Mouse (Mus musculus): ENCODE results near the gene Col6a5.

The Col6a5 gene

GRCm38 (mm10) chr9:105960533-105960932, at the start of gene Col6a5:
Gene Col6a5 (minus strand): TSS chr9:105960643.
- ATAC-seq (ENCODE audit: low TSS enrichment): no peak

GRCm38 (mm10) chr9:105997955-105998354, 37.5 kb upstream of the Col6a5 start:
- ATAC-seq (ENCODE audit: low TSS enrichment): peak; percentile 67; the same call in 1 of the 2 replicates

GRCm38 (mm10) chr9:105992425-105992824, 32.0 kb upstream of the Col6a5 start:
- peak; percentile 81 for ATAC-seq (ENCODE audit: low TSS enrichment)

GRCm38 (mm10) chr9:105990099-105990498, 29.7 kb upstream of the Col6a5 start:
- no peak for ATAC-seq (ENCODE audit: low TSS enrichment)

- ATAC-seq (ENCODE audit: low TSS enrichment): no peak
Observed at GRCm38 (mm10) chr9:105989468-105989867, 29.0 kb upstream of the Col6a5 start.

- peak; percentile 87 for ATAC-seq (ENCODE audit: low TSS enrichment)
Observed at GRCm38 (mm10) chr9:105988096-105988495, 27.7 kb upstream of the Col6a5 start.

- no peak for ATAC-seq (ENCODE audit: low TSS enrichment)
Observed at GRCm38 (mm10) chr9:105984931-105985519, 24.6 kb upstream of the Col6a5 start.

- no peak for ATAC-seq (ENCODE audit: low TSS enrichment)
Observed at GRCm38 (mm10) chr9:105978479-105978878, 18.0 kb upstream of the Col6a5 start.

GRCm38 (mm10) chr9:105976871-105977270, 16.4 kb upstream of the Col6a5 start:
- no peak for ATAC-seq (ENCODE audit: low TSS enrichment)

- ATAC-seq (ENCODE audit: low TSS enrichment): no peak
Observed at GRCm38 (mm10) chr9:105976314-105976713, 15.9 kb upstream of the Col6a5 start.

- ATAC-seq (ENCODE audit: low TSS enrichment): no peak
Observed at GRCm38 (mm10) chr9:105973736-105974135, 13.3 kb upstream of the Col6a5 start.

GRCm38 (mm10) chr9:105972031-105972430, 11.6 kb upstream of the Col6a5 start:
- no peak for ATAC-seq (ENCODE audit: low TSS enrichment)

- ATAC-seq (ENCODE audit: low TSS enrichment): no peak
Observed at GRCm38 (mm10) chr9:105971351-105971894, 11.0 kb upstream of the Col6a5 start.

- ATAC-seq (ENCODE audit: low TSS enrichment): no peak
Observed at GRCm38 (mm10) chr9:105970901-105971300, 10.5 kb upstream of the Col6a5 start.

- no peak for ATAC-seq (ENCODE audit: low TSS enrichment)
Observed at GRCm38 (mm10) chr9:105967976-105968375, 7.5 kb upstream of the Col6a5 start.

- no peak for ATAC-seq (ENCODE audit: low TSS enrichment)
Observed at GRCm38 (mm10) chr9:105959116-105959515, 1.3 kb downstream of the Col6a5 start.

GRCm38 (mm10) chr9:105949755-105950154, 10.7 kb downstream of the Col6a5 start:
- ATAC-seq (ENCODE audit: low TSS enrichment): peak; percentile 41; the same call in 1 of the 2 replicates

GRCm38 (mm10) chr9:105947577-105947976, 12.9 kb downstream of the Col6a5 start:
- ATAC-seq (ENCODE audit: low TSS enrichment): peak; percentile 98

- no peak for ATAC-seq (ENCODE audit: low TSS enrichment)
Observed at GRCm38 (mm10) chr9:105933816-105934215, 26.6 kb downstream of the Col6a5 start.

- ATAC-seq (ENCODE audit: low TSS enrichment): no peak
Observed at GRCm38 (mm10) chr9:105929287-105929686, 31.2 kb downstream of the Col6a5 start.

- ATAC-seq (ENCODE audit: low TSS enrichment): no peak
Observed at GRCm38 (mm10) chr9:105928406-105929071, 31.9 kb downstream of the Col6a5 start.

GRCm38 (mm10) chr9:105923659-105924058, 36.8 kb downstream of the Col6a5 start:
- no peak for ATAC-seq (ENCODE audit: low TSS enrichment)

- no peak for ATAC-seq (ENCODE audit: low TSS enrichment)
Observed at GRCm38 (mm10) chr9:105915186-105915585, 45.3 kb downstream of the Col6a5 start.

Data from frontal cortex, adult (tissue).